Mouse (Mus musculus) limb, embryonic 11.5 days (tissue): ENCODE measurements around the gene Stk38. TPM values are rescaled to one million over a fixed set of nuclear protein-coding genes. Genes with fewer than 3 reads are reported as not detected.
A peak's percentile ranks its signal among the peaks of the same experiment; 100 is the strongest.
"Not testable (repeated sequence)": the region's sequence is repeated elsewhere in the genome, so short reads cannot be mapped to it uniquely, and the experiment has no call there.

ENCODE experiments used
- ATAC-seq: fragments of 200-750 bp; cut with Nextera tagmentation; 2 replicates; pipeline ENCODE4 v1.8.0; 2017; ENCODE audit warnings: low read depth; ENCODE audit not compliant: insufficient number of reproducible peaks, low FRiP score, low TSS enrichment
- DNase-seq: peaks from one replicate; pipeline ENCODE4 v3.0.0-alpha.2; 2015; ENCODE audit warnings: low spot score
- H3K27ac ChIP-seq: fragments of 300-500 bp; sonication (generic); replicated peaks from 2 replicates; pipeline ENCODE4 v1.5.1; 2014; ENCODE audit warnings: low read depth, mild to moderate bottlenecking, low read length
- H3K27me3 ChIP-seq: fragments of 300-500 bp; sonication (generic); 2 replicates; pipeline ENCODE4 v1.6.1; 2014; ENCODE audit warnings: mild to moderate bottlenecking, low read length, mixed read lengths; ENCODE audit not compliant: control insufficient read depth, insufficient read depth
- H3K36me3 ChIP-seq: fragments of 300-500 bp; sonication (generic); 2 replicates; pipeline ENCODE4 v1.6.1; 2014; ENCODE audit warnings: mild to moderate bottlenecking, low read length, moderate library complexity, mixed read lengths; ENCODE audit not compliant: control insufficient read depth, insufficient read depth
- H3K4me1 ChIP-seq: fragments of 300-500 bp; sonication (generic); 2 replicates; pipeline ENCODE4 v1.6.1; 2014; ENCODE audit warnings: low read length, mixed read lengths; ENCODE audit not compliant: control insufficient read depth, insufficient read depth
- H3K4me2 ChIP-seq: fragments of 300-500 bp; sonication (generic); 2 replicates; pipeline ENCODE4 v1.6.1; 2014; ENCODE audit warnings: low read depth, mild to moderate bottlenecking, moderate library complexity; ENCODE audit not compliant: severe bottlenecking
- H3K4me3 ChIP-seq: fragments of 300-500 bp; sonication (generic); 2 replicates; pipeline ENCODE4 v1.5.1; 2014; ENCODE audit warnings: low read depth, low read length
- H3K9ac ChIP-seq: fragments of 300-500 bp; sonication (generic); 2 replicates; pipeline ENCODE4 v1.6.1; 2014; ENCODE audit warnings: mild to moderate bottlenecking, low read length
- H3K9me3 ChIP-seq: fragments of 300-500 bp; sonication (generic); 2 replicates; pipeline ENCODE4 v1.6.1; 2016; ENCODE audit warnings: low read length; ENCODE audit not compliant: control insufficient read depth
- WGBS: fragments of 180-500 bp; shearing (Covaris S2); extraction: QIAGEN DNeasy Blood & Tissue Kit; methylation state at CpG from one replicate; pipeline ENCODE4 v1.1.7; 2014; 5-methylcytosine and 5-hydroxymethylcytosine counted together
- polyA plus RNA-seq: library from polyadenylated mRNA; unstranded; fragments of >200 nt; fragmentation: Nextera tagmentation; extraction: Ambion mirVana; gene quantifications from 2 replicates; pipeline ENCODE4 v1.2.1, GENCODE M21; 2014

Gene Stk38
- polyA plus RNA-seq, 1 experiment from 2014 or later: 125 TPM

GRCm38 (mm10) chr17:29044925-29045319 is 37.1 kb upstream of the Stk38 start:
- Histone ChIP-seq H3K27ac (no peak overlapping the region), H3K4me1 (no peaks in the 10 kb centered on the region), H3K9me3 (0 out of 2 replicates have a peak, but pooled peaks cover 3% of the 10 kb centered on the region), H3K4me2 (no peak overlapping the region), H3K36me3 (peaks cover 32% of the 10 kb centered on the region), H3K9ac (no peak overlapping the region), H3K4me3 (no peak overlapping the region), H3K27me3 (no peaks in the 10 kb centered on the region)
- no peak for DNase-seq
- WGBS: 73% methylated on average over 1 of the region's 1 CpGs
- ATAC-seq: no peak

- DNase-seq: no peak
Observed at GRCm38 (mm10) chr17:29044146-29044924, 36.5 kb upstream of the Stk38 start.

GRCm38 (mm10) chr17:29043583-29043982 is 35.8 kb upstream of the Stk38 start:
- ATAC-seq (no peak), DNase-seq (no peak)
- no peak overlapping the region for H3K4me2 ChIP-seq
- WGBS: 91% methylated on average over 3 of the region's 3 CpGs
- H3K9me3 ChIP-seq: 0 out of 2 replicates have a peak, but pooled peaks cover 3% of the 10 kb centered on the region
- H3K4me3 ChIP-seq: no peak overlapping the region
- H3K9ac ChIP-seq: no peak overlapping the region
- H3K4me1 ChIP-seq: no peaks in the 10 kb centered on the region
- H3K27ac ChIP-seq: no peak overlapping the region
- H3K36me3 ChIP-seq: peaks cover 39% of the 10 kb centered on the region
- H3K27me3 ChIP-seq: no peaks in the 10 kb centered on the region

More at GRCm38 (mm10) chr17:29044146-29044924, 36.5 kb upstream of the Stk38 start:
- H3K4me1 ChIP-seq: no peaks in the 10 kb centered on the region
- 87% methylated on average over 6 of the region's 6 CpGs for WGBS
- no peak for ATAC-seq
- H3K4me2 ChIP-seq: no peak overlapping the region
- H3K27me3 ChIP-seq: no peaks in the 10 kb centered on the region
- peaks cover 37% of the 10 kb centered on the region for H3K36me3 ChIP-seq
- 0 out of 2 replicates have a peak, but pooled peaks cover 3% of the 10 kb centered on the region for H3K9me3 ChIP-seq
- H3K4me3 ChIP-seq: no peak overlapping the region
- H3K27ac ChIP-seq: no peak overlapping the region
- H3K9ac ChIP-seq: no peak overlapping the region

GRCm38 (mm10) chr17:29042569-29042968 is 34.8 kb upstream of the Stk38 start:
- Histone ChIP-seq H3K27me3 (no peaks in the 10 kb centered on the region), H3K27ac (no peak overlapping the region), H3K4me2 (no peak overlapping the region), H3K9ac (no peak overlapping the region), H3K36me3 (peaks cover 47% of the 10 kb centered on the region), H3K4me1 (no peaks in the 10 kb centered on the region), H3K4me3 (no peak overlapping the region), H3K9me3 (0 out of 2 replicates have a peak, but pooled peaks cover 3% of the 10 kb centered on the region)
- DNase-seq: no peak
- no peak for ATAC-seq

- not testable (repeated sequence) for ATAC-seq, H3K27me3 ChIP-seq, DNase-seq, H3K4me3 ChIP-seq, H3K9me3 ChIP-seq, H3K27ac ChIP-seq, H3K4me1 ChIP-seq, H3K4me2 ChIP-seq, H3K9ac ChIP-seq
- H3K36me3 ChIP-seq: peaks cover 53% of the 10 kb centered on the region
- 93% methylated on average over 3 of the region's 3 CpGs for WGBS
Observed at GRCm38 (mm10) chr17:29041632-29042031, 33.8 kb upstream of the Stk38 start.

GRCm38 (mm10) chr17:29039351-29039750 is 31.6 kb upstream of the Stk38 start:
- Histone ChIP-seq H3K27me3 (no peaks in the 10 kb centered on the region), H3K9ac (no peak overlapping the region), H3K36me3 (peaks cover 45% of the 10 kb centered on the region), H3K4me1 (peaks cover 3% of the 10 kb centered on the region; the same call in 1 of the 2 replicates), H3K4me3 (no peak overlapping the region), H3K4me2 (no peak overlapping the region), H3K27ac (no peak overlapping the region), H3K9me3 (no peaks in the 10 kb centered on the region)
- 73% methylated on average over 11 of the region's 11 CpGs for WGBS
- ATAC-seq (no peak), DNase-seq (no peak)

- peaks cover 31% of the 10 kb centered on the region for H3K36me3 ChIP-seq
- no peak for ATAC-seq
- peak overlapping the region; percentile 5; the same call in 1 of the 2 replicates for H3K4me3 ChIP-seq
- H3K9me3 ChIP-seq: no peaks in the 10 kb centered on the region
- no peak overlapping the region for H3K27ac ChIP-seq
- H3K27me3 ChIP-seq: no peaks in the 10 kb centered on the region
- peaks cover 8% of the 10 kb centered on the region for H3K4me1 ChIP-seq
- no peak overlapping the region for H3K9ac ChIP-seq
- peak overlapping the region; percentile 96 for H3K4me2 ChIP-seq
- no peak for DNase-seq
Observed at GRCm38 (mm10) chr17:29035506-29035905, 27.7 kb upstream of the Stk38 start.

GRCm38 (mm10) chr17:29034264-29034663 is 26.5 kb upstream of the Stk38 start:
- no peak for ATAC-seq
- DNase-seq: no peak
- H3K27ac ChIP-seq: no peak overlapping the region
- H3K4me2 ChIP-seq: peak overlapping the region; percentile 96
- peak overlapping the region; percentile 98 for H3K9ac ChIP-seq
- peaks cover 8% of the 10 kb centered on the region for H3K4me1 ChIP-seq
- peaks cover 22% of the 10 kb centered on the region for H3K36me3 ChIP-seq
- peak overlapping the region; percentile 71 for H3K4me3 ChIP-seq
- no peaks in the 10 kb centered on the region for H3K27me3 ChIP-seq
- no peaks in the 10 kb centered on the region for H3K9me3 ChIP-seq
